Mouse (Mus musculus) intestine, embryonic 16.5 days (tissue): Measurements from ENCODE around the gene Cog3. TPM values are rescaled to one million over a fixed set of nuclear protein-coding genes. Genes with fewer than 3 reads are reported as not detected.

ENCODE experiments used
- ATAC-seq: fragments of 200-750 bp; cut with Nextera tagmentation; 2 replicates; pipeline ENCODE4 v1.8.0; 2017; ENCODE audit warnings: moderate TSS enrichment, moderate library complexity
- H3K27ac ChIP-seq: fragments of 300-500 bp; sonication (generic); 2 replicates; pipeline ENCODE4 v1.5.1; 2014; ENCODE audit warnings: mild to moderate bottlenecking, low read length
- H3K27me3 ChIP-seq: fragments of 300-500 bp; sonication (generic); replicated peaks from 2 replicates; pipeline ENCODE4 v1.6.1; 2014; ENCODE audit warnings: low read length, control low read depth, mixed read lengths; ENCODE audit not compliant: control insufficient read depth, insufficient read depth
- H3K36me3 ChIP-seq: fragments of 300-500 bp; sonication (generic); 2 replicates; pipeline ENCODE4 v1.6.1; 2014; ENCODE audit warnings: low read length, control low read depth; ENCODE audit not compliant: control insufficient read depth, insufficient read depth
- H3K4me1 ChIP-seq: fragments of 300-500 bp; sonication (generic); 2 replicates; pipeline ENCODE4 v1.6.1; 2014; ENCODE audit warnings: low read length, control low read depth, mixed read lengths; ENCODE audit not compliant: control insufficient read depth, insufficient read depth
- H3K4me2 ChIP-seq: fragments of 300-500 bp; sonication (generic); 2 replicates; pipeline ENCODE4 v1.6.1; 2014; ENCODE audit warnings: low read depth, low read length, control low read depth
- H3K4me3 ChIP-seq: fragments of 300-500 bp; sonication (generic); 2 replicates; pipeline ENCODE4 v1.5.1; 2014; ENCODE audit warnings: mild to moderate bottlenecking, low read length
- H3K9ac ChIP-seq: fragments of 300-500 bp; sonication (generic); 2 replicates; pipeline ENCODE4 v1.6.1; 2014; ENCODE audit warnings: low read depth, low read length
- H3K9me3 ChIP-seq: fragments of 300-500 bp; sonication (generic); 2 replicates; pipeline ENCODE4 v1.6.1; 2016; ENCODE audit warnings: low read length, control low read depth; ENCODE audit not compliant: control insufficient read depth
- WGBS: fragments of 180-500 bp; shearing (Covaris S2); extraction: QIAGEN DNeasy Blood & Tissue Kit; methylation state at CpG from one replicate; pipeline ENCODE4 v1.1.7; 2014; 5-methylcytosine and 5-hydroxymethylcytosine counted together
- polyA plus RNA-seq: library from polyadenylated mRNA; unstranded; fragments of >200 nt; fragmentation: Nextera tagmentation; extraction: Ambion mirVana; gene quantifications from 2 replicates; pipeline ENCODE4 v1.2.1, GENCODE M21; 2015

Gene Cog3
- polyA plus RNA-seq, 1 experiment from 2014 or later = 16.5 TPM

DNA sequence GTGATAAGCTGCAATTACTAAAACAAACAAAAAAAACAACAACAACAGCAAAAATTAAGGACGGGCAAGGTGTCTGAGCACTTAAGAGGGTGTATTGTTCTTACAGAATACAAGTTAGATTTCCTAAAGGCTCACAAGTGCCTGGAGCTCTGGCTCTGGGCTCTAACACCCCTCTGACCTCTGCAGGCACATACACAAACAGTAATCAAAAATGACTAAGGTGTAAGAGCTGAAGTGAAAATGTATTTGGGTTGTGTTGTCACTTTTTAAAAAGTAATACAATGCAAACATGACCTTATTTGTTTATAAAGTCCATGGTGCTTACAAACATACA is 13.9 kb upstream of the Cog3 start:
- WGBS = 14% methylated on average over 1 of the region's 1 CpGs
- no peak for ATAC-seq

DNA sequence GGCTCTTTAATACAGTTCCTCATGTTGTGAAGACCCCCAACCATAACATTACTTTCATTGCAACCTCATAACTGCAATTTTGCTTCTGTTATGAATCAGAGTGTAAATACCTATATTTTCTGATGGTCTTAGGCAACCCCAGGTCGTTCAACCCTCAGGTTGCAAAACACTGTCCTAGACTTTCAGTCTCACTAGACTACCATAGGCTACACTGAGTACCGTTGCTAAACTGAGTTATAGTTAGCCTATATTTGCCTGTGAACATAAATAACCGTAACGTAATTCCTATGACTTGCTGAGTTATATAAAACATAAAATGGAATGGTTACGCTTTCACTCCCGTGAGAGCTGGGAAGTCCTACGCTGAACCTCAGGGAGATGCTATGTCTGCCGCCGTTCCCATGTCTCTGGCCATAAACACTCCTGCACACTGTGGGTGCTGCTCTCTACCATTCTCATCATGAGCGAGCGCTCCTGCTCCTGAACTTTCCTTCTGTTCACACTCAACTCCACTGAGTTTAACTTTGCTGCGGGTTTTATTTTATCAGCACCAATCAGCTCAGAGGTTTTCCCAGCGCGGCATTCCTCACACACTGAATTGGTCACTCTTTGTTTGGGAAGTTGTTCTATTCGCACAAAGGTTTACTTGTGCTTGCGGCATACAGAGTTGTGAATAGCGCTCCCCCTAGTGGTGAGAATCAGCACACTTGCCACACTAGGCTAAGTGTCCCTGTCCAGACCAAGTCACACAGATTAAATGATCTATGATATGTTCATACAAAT is 13.4 kb upstream of the Cog3 start:
- Histone ChIP-seq H3K9me3 (no peaks in the 10 kb centered on the region), H3K4me3 (peak overlapping the region; percentile 22; the same call in 1 of the 2 replicates), H3K36me3 (no peaks in the 10 kb centered on the region), H3K4me2 (peak overlapping the region; percentile 31; the same call in 1 of the 2 replicates), H3K27me3 (no peaks in the 10 kb centered on the region), H3K4me1 (no peaks in the 10 kb centered on the region), H3K9ac (0 out of 2 replicates have a peak overlapping the region, but pooled peaks have one; percentile 44), H3K27ac (no peak overlapping the region)
- ATAC-seq = peak; percentile 85
- 48% methylated on average over 17 of the region's 17 CpGs for WGBS

More for the DNA sequence above, 13.9 kb upstream of the Cog3 start:
- no peaks in the 10 kb centered on the region for H3K27me3 ChIP-seq
- H3K9me3 ChIP-seq = no peaks in the 10 kb centered on the region
- no peaks in the 10 kb centered on the region for H3K4me1 ChIP-seq
- no peak overlapping the region for H3K27ac ChIP-seq
- H3K9ac ChIP-seq = no peak overlapping the region
- H3K4me3 ChIP-seq = no peak overlapping the region
- no peak overlapping the region for H3K4me2 ChIP-seq
- H3K36me3 ChIP-seq = no peaks in the 10 kb centered on the region

DNA sequence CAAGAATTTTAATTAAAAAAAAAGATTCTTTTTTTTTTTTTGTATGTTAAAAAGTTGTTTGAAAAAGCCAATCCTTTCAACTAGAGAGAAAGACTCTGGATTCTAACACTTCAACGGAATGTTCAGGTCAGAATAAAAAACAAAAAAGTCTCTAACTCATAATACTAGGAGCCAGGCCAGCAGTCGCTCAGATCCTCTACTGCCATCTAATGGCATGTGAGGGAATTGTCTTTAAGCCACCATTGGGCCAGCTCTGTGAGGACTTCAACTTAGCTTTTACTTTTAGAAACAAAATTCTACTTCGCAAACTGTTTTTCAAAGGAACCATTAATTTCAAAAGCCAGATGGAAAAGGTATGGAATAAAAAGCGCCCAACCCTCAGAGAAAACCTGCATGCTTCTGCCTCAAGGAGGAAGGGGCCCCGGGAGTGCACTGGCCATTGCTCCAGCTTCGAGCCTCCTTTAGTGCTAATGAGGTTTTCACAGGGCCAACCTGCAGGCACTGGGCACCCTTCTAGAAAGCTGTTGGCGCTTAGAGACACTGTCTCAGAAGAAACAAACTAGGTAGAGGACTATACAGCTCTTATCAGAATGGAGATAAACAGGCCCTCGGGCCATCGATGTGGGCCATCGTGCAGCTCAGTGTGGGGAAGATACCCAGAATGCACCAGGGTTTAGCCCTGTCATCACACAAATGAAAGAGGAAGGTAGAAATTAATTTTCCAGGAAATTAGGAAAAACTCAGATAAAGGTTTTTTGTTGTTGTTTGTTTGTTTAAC is 6.9 kb upstream of the Cog3 start:
- Histone ChIP-seq H3K27me3 (no peaks in the 10 kb centered on the region), H3K27ac (no peak overlapping the region), H3K36me3 (0 out of 2 replicates have a peak, but pooled peaks cover 3% of the 10 kb centered on the region), H3K9me3 (no peaks in the 10 kb centered on the region), H3K4me1 (no peaks in the 10 kb centered on the region), H3K4me2 (no peak overlapping the region), H3K4me3 (no peak overlapping the region), H3K9ac (no peak overlapping the region)
- 62% methylated on average over 10 of the region's 10 CpGs for WGBS
- peak; percentile 67; the same call in 1 of the 2 replicates for ATAC-seq

DNA sequence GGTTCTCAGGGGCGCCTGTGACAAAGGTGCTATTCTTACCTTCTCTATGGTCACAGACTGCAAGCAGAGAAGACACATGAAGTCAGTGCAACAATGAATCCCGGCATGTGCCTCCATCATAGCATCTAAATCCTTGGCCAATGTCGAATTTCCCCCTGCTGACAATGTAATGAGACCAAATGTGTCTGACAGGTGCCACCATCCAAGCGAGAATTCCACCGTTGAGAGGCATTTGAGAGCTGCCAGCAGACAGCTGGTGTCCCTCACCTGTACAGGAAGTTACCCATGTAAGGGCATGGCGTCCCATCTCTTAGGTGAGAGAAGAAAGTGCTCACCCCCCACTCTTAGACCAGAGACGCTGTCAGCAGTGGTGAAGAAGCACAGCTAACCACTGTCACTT is 4.1 kb upstream of the Cog3 start:
- H3K36me3 ChIP-seq = 0 out of 2 replicates have a peak, but pooled peaks cover 3% of the 10 kb centered on the region
- no peaks in the 10 kb centered on the region for H3K27me3 ChIP-seq
- no peak overlapping the region for H3K4me3 ChIP-seq
- H3K27ac ChIP-seq = no peak overlapping the region
- no peaks in the 10 kb centered on the region; the same call in 1 of the 2 replicates for H3K4me1 ChIP-seq
- 75% methylated on average over 7 of the region's 7 CpGs for WGBS
- no peak overlapping the region for H3K4me2 ChIP-seq
- ATAC-seq = no peak
- no peak overlapping the region for H3K9ac ChIP-seq
- H3K9me3 ChIP-seq = no peaks in the 10 kb centered on the region

DNA sequence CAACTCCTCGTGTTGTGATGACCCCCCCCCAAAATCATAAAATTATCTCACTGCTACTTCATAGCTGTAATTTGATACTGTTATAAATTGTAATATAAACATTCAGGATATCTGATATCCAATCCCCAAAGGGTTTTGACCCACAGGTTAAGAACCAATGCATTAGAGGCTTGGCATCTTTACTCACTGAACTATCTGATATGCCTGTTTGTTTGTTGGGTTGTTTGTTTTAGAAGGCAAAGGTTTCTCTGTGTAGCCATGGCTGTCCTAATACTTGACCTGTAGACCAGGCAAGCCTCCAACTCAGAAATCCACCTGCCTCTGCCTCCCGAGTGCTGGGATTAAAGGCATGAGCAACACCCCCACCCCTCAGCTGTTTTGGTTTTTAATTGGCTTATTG is 3.5 kb upstream of the Cog3 start:
- H3K4me3 ChIP-seq = no peak overlapping the region
- no peak overlapping the region for H3K9ac ChIP-seq
- 73% methylated on average over 2 of the region's 2 CpGs for WGBS
- no peaks in the 10 kb centered on the region for H3K27me3 ChIP-seq
- no peaks in the 10 kb centered on the region for H3K9me3 ChIP-seq
- H3K27ac ChIP-seq = no peak overlapping the region
- peaks cover 4% of the 10 kb centered on the region for H3K4me1 ChIP-seq
- no peak overlapping the region for H3K4me2 ChIP-seq
- ATAC-seq = no peak
- 0 out of 2 replicates have a peak, but pooled peaks cover 3% of the 10 kb centered on the region for H3K36me3 ChIP-seq

DNA sequence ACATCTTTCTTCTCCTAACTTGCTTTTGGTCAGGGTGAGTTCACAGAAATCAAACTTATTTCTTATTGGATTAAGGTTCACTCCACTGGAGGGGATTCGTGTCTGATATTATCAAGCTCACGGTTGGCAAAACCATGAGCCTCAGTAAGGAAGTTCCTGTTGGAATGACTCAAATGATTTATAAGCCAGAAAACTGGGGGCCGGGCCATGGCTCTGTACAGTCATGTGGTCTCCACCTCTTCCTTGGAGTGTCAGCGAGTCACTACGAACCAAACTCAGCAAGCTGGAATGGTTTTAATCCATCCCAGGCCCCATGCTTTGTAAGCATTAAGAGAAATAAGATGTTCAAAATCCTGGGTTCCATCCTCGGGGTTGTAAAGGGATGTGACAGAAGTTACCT is 2.7 kb upstream of the Cog3 start:
- H3K36me3 ChIP-seq = no peaks in the 10 kb centered on the region
- peaks cover 13% of the 10 kb centered on the region for H3K4me1 ChIP-seq
- H3K27me3 ChIP-seq = no peaks in the 10 kb centered on the region
- H3K4me3 ChIP-seq = no peak overlapping the region
- no peak overlapping the region for H3K27ac ChIP-seq
- ATAC-seq = no peak
- H3K9ac ChIP-seq = no peak overlapping the region
- 83% methylated on average over 6 of the region's 6 CpGs for WGBS
- H3K9me3 ChIP-seq = no peaks in the 10 kb centered on the region
- no peak overlapping the region for H3K4me2 ChIP-seq

DNA sequence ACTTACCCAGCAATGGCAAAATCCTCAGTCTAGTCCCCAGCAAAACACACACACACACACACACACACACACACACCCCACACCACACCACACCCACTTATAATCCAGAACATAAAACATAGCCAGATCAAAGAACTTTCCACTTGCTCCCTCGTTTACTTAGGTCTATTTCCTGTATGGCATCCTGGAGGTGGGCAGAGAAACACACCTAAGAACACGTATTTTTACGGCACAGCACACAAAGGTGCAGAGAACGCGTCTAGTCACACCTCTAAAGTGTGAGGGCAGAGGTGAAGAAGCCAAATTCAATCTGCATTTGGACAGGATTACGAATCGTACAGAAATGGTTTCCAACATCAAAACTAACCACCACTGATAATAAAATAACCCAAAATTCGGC is 1.1 kb downstream of the Cog3 start:
- Histone ChIP-seq H3K36me3 (no peaks in the 10 kb centered on the region), H3K4me3 (peak overlapping the region; percentile 80), H3K27me3 (no peaks in the 10 kb centered on the region), H3K4me1 (peaks cover 13% of the 10 kb centered on the region), H3K4me2 (peak overlapping the region; percentile 67), H3K9me3 (no peaks in the 10 kb centered on the region), H3K9ac (peak overlapping the region; percentile 94), H3K27ac (no peak overlapping the region)
- no peak for ATAC-seq
- WGBS = 45% methylated on average over 8 of the region's 8 CpGs

DNA sequence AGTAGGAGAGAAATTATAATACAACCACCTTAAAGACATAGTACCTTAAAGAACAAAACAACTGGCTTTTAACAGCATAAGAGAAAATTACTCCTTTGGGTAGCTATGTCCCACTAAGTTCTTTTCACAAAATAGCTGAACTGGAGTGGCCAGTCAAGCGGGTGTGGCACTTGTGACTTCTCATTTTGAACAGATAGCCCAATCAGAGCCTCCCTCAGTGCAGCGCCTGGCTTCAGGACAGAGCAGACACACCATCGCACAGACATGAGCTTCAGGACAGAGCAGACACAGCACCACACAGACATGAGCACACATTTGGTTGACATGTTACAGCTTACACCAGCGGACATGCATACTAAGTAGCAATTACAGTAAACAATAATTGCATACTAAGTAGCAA is 3.3 kb downstream of the Cog3 start:
- H3K27me3 ChIP-seq = no peaks in the 10 kb centered on the region
- H3K4me2 ChIP-seq = no peak overlapping the region
- H3K27ac ChIP-seq = no peak overlapping the region
- no peak overlapping the region for H3K9ac ChIP-seq
- peaks cover 13% of the 10 kb centered on the region for H3K4me1 ChIP-seq
- H3K36me3 ChIP-seq = no peaks in the 10 kb centered on the region
- ATAC-seq = no peak
- no peaks in the 10 kb centered on the region for H3K9me3 ChIP-seq
- no peak overlapping the region for H3K4me3 ChIP-seq
- 78% methylated on average over 4 of the region's 4 CpGs for WGBS

DNA sequence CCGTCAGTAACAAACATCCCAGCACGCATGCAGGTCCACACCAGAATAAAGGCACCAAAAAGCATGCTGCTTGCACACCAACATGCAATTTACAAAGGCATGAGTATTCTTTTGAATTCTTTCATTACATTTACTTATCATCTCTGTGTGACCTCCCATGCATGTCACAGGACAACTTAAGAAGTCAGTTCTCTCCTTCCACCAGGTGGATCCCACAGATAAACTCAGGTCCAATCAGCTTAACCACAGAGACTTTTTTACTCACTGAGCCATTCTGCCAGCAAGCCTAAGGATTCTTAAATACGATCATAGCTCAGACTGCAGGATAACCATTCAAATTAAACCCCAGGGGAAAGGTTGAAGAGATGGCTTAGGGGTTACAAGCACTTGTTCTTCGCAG is 5.2 kb downstream of the Cog3 start:
- no peak overlapping the region for H3K9ac ChIP-seq
- H3K4me2 ChIP-seq = no peak overlapping the region
- ATAC-seq = no peak
- 91% methylated on average over 4 of the region's 4 CpGs for WGBS
- no peaks in the 10 kb centered on the region for H3K27me3 ChIP-seq
- H3K4me1 ChIP-seq = peaks cover 13% of the 10 kb centered on the region
- H3K36me3 ChIP-seq = no peaks in the 10 kb centered on the region
- no peak overlapping the region for H3K27ac ChIP-seq
- no peak overlapping the region for H3K4me3 ChIP-seq
- no peaks in the 10 kb centered on the region for H3K9me3 ChIP-seq
